Mouse (Mus musculus) yolk sac, embryonic 10.5 days (tissue): ENCODE measurements at regions not wholly inside any gene's neighbourhood (a gene's known extent, or its start where the extent isn't known, plus 50 kb on each side); places are given as distances from the start of the nearest gene placed in this dataset.
"Not testable (repeated sequence)": the region's sequence is repeated elsewhere in the genome, so short reads cannot be mapped to it uniquely, and the experiment has no call there.

Experiments used
- DNase-seq: peaks from one replicate; pipeline ENCODE4 v3.0.0-alpha.2; 2017; ENCODE audit warnings: low spot score

DNA sequence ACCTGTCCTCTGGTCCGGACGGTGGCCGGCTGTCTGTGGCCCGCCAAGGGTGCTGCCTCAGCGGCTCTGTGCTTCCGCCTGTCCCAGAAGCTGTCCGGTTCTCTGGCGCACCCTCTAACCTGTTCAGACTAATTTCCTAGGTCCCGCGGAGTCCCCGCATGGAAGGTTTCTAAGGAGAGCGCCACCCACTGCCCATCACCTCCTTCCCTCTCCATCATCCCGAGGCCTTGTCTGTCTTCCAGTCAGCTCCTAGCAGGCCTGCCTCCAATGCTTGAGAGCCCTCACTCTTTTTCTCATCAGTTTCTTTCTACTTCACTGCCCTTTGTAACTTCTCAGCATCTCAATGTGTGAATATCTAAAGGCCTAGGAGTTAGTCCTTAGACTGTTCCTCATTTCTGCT is 86.4 kb upstream of the Zfp746 start:
- not testable (repeated sequence) for DNase-seq

DNA sequence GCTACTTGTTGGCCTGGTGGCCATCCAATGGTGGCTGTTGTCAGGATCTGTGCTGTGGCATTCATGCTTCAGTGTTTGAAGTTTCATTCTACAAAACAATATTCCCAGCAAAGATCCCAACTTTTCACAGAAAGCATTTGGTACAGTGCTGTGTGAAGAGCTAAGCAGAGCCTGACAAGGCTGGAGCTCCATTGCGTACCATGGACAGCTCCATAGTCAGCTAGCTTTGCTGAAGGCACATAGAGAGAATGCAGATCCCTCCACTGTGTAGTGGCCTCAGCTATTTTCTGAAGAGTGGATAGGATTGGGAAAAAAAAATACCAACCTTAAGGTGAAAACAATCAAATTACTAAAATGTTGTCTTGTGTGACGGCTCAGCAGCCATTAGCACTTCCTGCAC is 50.5 kb upstream of the Zfp746 start:
- no peak for DNase-seq
